Mouse (Mus musculus) kidney, postnatal 0 days (tissue): Measurements from ENCODE around the gene Dclk1. TPM values are rescaled to one million over a fixed set of nuclear protein-coding genes. Genes with fewer than 3 reads are reported as not detected.

ENCODE experiments used
- ATAC-seq: fragments of 200-750 bp; cut with Nextera tagmentation; replicated peaks from 2 replicates; pipeline ENCODE4 v1.8.0; 2017; ENCODE audit warnings: low read depth, moderate number of reproducible peaks, moderate TSS enrichment, moderate library complexity; ENCODE audit not compliant: low FRiP score
- DNase-seq: peaks from one replicate; pipeline ENCODE4 v3.0.0-alpha.2; 2016; ENCODE audit warnings: low spot score
- H3K27ac ChIP-seq: fragments of 300-500 bp; sonication (generic); 2 replicates; pipeline ENCODE4 v1.5.1; 2014; ENCODE audit warnings: mild to moderate bottlenecking
- H3K27me3 ChIP-seq: fragments of 300-500 bp; sonication (generic); 2 replicates; pipeline ENCODE4 v1.6.1; 2014; ENCODE audit warnings: low read length, mixed read lengths; ENCODE audit not compliant: insufficient read depth
- H3K36me3 ChIP-seq: fragments of 300-500 bp; sonication (generic); 2 replicates; pipeline ENCODE4 v1.6.1; 2014; ENCODE audit warnings: low read length, mixed read lengths; ENCODE audit not compliant: insufficient read depth
- H3K4me1 ChIP-seq: fragments of 300-500 bp; sonication (generic); replicated peaks from 2 replicates; pipeline ENCODE4 v1.6.1; 2014; ENCODE audit warnings: antibody characterized with exemption, low read length, mixed read lengths; ENCODE audit not compliant: insufficient read depth
- H3K4me2 ChIP-seq: fragments of 300-500 bp; sonication (generic); 2 replicates; pipeline ENCODE4 v1.6.1; 2014; ENCODE audit warnings: mild to moderate bottlenecking, low read length, moderate library complexity, mixed read lengths
- H3K4me3 ChIP-seq: fragments of 300-500 bp; sonication (generic); replicated peaks from 2 replicates; pipeline ENCODE4 v1.5.1; 2014; ENCODE audit warnings: low read depth, low read length
- H3K9ac ChIP-seq: fragments of 300-500 bp; sonication (generic); 2 replicates; pipeline ENCODE4 v1.6.1; 2014; ENCODE audit warnings: low read depth, low read length
- H3K9me3 ChIP-seq: fragments of 300-500 bp; sonication (generic); replicated peaks from 2 replicates; pipeline ENCODE4 v1.6.1; 2016; ENCODE audit warnings: low read length, inconsistent platforms, mixed read lengths
- CTCF ChIP-seq: IDR thresholded peaks from 2 replicates; pipeline ENCODE4 v1.5.1; 2016; ENCODE audit warnings: antibody characterized with exemption, low read depth, mild to moderate bottlenecking, moderate library complexity
- WGBS: fragments of 180-500 bp; shearing (Covaris S2); extraction: QIAGEN DNeasy Blood & Tissue Kit; methylation state at CpG from one replicate; pipeline ENCODE4 v1.1.7; 2014; 5-methylcytosine and 5-hydroxymethylcytosine counted together
- polyA plus RNA-seq: library from polyadenylated mRNA; unstranded; fragments of >200 nt; fragmentation: Nextera tagmentation; extraction: Ambion mirVana; gene quantifications from 2 replicates; pipeline ENCODE4 v1.2.1, GENCODE M21; 2015

Gene Dclk1
- polyA plus RNA-seq, 1 experiment from 2014 or later, result 18.3 TPM

DNA sequence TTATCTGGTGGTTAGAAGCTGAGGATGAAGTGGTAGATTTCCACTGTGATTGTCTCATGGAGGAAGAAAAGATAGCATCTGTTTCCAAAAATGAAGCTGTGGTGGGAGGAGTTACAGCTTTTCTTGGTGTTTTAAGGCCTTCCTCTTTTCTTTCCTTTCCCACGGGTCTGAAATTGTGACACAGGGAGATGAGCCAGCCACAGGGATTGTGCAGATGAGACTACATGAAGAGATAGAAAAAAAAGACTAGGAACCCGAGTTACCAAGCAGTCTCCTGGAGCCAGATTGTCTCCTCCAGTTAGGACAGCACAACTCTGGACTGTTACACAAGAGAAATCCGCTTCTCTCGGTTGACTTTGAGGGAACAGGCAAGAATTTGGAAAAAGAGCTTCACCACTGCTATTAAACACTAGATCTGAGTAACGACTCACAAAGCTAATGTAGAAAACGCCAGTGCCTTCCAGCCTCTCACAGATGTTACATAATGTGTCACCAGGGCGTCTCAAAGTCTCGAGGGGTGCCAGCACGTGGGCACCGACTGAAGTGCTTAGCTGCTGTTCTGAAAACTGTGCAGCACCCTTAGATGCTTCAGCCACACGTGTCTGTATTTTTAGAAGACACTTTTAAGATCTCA is 200.0 kb downstream of the Dclk1 start:
- H3K4me2 ChIP-seq, result no peak overlapping the region
- TF ChIP-seq CTCF, result no peak
- no peak overlapping the region for H3K27ac ChIP-seq
- no peaks in the 10 kb centered on the region for H3K27me3 ChIP-seq
- H3K36me3 ChIP-seq, result no peaks in the 10 kb centered on the region
- no peaks in the 10 kb centered on the region for H3K9me3 ChIP-seq
- H3K4me3 ChIP-seq, result no peak overlapping the region
- no peak overlapping the region for H3K9ac ChIP-seq
- H3K4me1 ChIP-seq, result no peaks in the 10 kb centered on the region
- DNase-seq (no peak), ATAC-seq (no peak)
- 77% methylated on average over 11 of the region's 11 CpGs for WGBS

DNA sequence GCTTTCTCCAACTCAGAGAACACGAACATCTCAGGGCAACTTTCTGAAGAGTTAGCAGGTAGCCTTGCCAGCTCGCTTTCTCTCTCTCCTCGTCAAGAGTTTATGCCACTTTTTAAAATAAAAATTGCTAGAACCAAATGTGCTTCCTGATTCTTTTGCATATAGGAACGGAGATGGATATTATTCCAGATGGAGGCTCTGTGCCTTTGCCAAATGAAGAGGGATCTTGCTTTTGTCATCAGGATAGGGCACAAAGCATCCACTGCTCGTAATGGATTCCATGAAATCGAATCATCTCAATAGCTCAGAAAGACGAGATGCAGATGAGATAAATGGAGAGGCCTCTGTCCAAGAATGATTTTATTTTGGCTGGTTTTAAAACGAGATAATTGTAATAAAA is 201.1 kb downstream of the Dclk1 start:
- Histone ChIP-seq H3K27me3 (no peaks in the 10 kb centered on the region), H3K9ac (no peak overlapping the region), H3K4me3 (no peak overlapping the region), H3K9me3 (no peaks in the 10 kb centered on the region), H3K27ac (no peak overlapping the region), H3K36me3 (no peaks in the 10 kb centered on the region), H3K4me2 (no peak overlapping the region), H3K4me1 (no peaks in the 10 kb centered on the region)
- ATAC-seq, result no peak
- no peak for TF ChIP-seq CTCF
- DNase-seq, result no peak
- WGBS, result 88% methylated on average over 8 of the region's 8 CpGs

DNA sequence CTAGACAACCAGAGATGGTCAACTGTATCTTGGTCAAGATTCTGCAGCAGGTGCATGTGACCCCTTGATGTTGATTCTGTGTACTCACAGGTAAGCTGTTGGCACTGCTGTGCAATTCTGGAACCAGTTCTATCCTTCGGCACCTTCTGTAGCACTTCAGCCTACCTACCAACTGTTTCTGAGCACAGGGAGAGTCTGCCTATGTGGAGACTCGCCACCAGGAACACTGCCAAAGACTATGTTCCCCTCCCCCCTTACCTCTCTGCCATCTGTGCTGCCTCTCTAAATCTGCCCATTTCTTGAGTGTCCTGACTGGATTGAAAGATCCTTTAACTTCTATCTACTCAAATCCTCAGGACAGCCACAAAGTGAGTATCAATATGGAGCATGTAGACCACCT is 201.6 kb downstream of the Dclk1 start:
- no peak overlapping the region for H3K4me3 ChIP-seq
- no peaks in the 10 kb centered on the region for H3K4me1 ChIP-seq
- H3K4me2 ChIP-seq, result no peak overlapping the region
- WGBS, result 95% methylated on average over 2 of the region's 2 CpGs
- no peaks in the 10 kb centered on the region for H3K36me3 ChIP-seq
- no peak overlapping the region for H3K9ac ChIP-seq
- no peak for DNase-seq
- H3K27me3 ChIP-seq, result no peaks in the 10 kb centered on the region
- no peak for ATAC-seq
- H3K9me3 ChIP-seq, result no peaks in the 10 kb centered on the region
- TF ChIP-seq CTCF, result no peak
- H3K27ac ChIP-seq, result no peak overlapping the region

DNA sequence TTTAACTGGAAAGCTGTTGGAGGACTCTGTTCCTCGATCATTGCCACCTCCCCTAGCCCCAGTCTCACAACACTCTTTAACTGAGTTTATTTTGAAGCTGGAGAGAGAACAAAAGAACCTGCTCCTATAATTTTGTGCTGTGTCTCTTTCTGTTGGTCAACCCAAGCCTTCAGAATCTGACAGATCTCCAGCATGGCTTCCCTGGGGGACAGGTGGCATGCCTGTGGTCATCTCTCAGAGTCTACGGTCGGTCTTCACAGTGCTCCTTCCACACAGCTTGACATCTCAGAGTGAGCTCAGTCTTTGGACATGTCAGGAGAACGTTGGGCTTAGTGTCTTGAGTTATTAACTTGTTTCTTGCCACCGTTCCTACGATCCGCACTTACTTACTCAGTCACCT is 204.5 kb downstream of the Dclk1 start:
- no peak for TF ChIP-seq CTCF
- no peaks in the 10 kb centered on the region for H3K4me1 ChIP-seq
- DNase-seq (no peak), ATAC-seq (no peak)
- no peak overlapping the region for H3K9ac ChIP-seq
- H3K27ac ChIP-seq, result no peak overlapping the region
- H3K4me3 ChIP-seq, result no peak overlapping the region
- 90% methylated on average over 7 of the region's 7 CpGs for WGBS
- no peaks in the 10 kb centered on the region for H3K27me3 ChIP-seq
- H3K4me2 ChIP-seq, result no peak overlapping the region
- H3K9me3 ChIP-seq, result no peaks in the 10 kb centered on the region
- H3K36me3 ChIP-seq, result no peaks in the 10 kb centered on the region

DNA sequence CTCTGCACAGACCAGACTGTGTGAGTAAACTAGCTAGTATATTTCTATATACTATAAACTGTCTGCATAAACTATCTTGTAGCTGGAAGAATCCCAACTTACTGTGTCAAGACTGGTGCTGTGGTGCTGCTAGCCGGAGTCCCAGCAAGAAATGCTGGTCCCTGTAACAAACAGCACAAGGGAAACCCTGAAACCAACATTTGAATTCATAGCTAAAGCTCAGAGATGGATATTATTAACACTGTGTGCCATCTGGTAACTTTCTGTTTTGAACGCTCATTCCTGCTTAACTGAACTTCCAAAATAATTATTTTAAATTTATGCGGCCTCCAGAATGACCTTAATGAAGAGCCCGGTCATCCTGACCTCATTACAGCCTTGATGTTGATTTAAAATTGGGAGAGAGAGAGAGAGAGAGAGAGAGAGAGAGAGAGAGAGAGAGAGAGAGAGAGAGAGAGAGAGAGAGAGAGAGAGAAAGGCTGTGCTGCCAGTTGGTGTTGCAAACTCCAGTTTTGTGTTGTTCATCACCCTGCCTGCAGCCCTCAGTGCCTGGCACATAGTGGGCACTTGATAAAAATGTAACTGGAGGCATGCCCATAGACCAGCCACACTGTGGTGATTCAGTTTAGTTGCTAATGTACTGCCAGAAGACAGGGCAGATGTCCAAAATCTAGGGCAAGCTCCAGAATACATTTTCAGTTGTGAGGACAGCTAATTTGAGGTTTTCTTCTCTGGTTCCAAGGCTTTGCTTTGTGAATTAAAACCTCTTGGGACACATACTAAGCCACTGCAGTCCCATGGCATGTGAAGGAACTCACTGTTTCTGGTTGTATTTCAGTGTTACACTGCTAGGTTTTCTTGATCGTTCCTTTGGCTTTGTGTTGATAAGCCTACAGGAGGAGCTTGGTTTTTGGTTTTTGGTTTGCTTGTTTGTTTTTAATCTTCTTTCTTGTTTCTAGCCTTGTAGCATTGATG is 205.6 kb downstream of the Dclk1 start:
- 78% methylated on average over 5 of the region's 5 CpGs for WGBS
- no peaks in the 10 kb centered on the region for H3K36me3 ChIP-seq
- no peak for TF ChIP-seq CTCF
- no peak overlapping the region for H3K4me2 ChIP-seq
- H3K27ac ChIP-seq, result no peak overlapping the region
- no peak for ATAC-seq
- no peaks in the 10 kb centered on the region for H3K27me3 ChIP-seq
- H3K4me1 ChIP-seq, result no peaks in the 10 kb centered on the region
- no peaks in the 10 kb centered on the region for H3K9me3 ChIP-seq
- no peak for DNase-seq
- no peak overlapping the region for H3K4me3 ChIP-seq
- H3K9ac ChIP-seq, result no peak overlapping the region

DNA sequence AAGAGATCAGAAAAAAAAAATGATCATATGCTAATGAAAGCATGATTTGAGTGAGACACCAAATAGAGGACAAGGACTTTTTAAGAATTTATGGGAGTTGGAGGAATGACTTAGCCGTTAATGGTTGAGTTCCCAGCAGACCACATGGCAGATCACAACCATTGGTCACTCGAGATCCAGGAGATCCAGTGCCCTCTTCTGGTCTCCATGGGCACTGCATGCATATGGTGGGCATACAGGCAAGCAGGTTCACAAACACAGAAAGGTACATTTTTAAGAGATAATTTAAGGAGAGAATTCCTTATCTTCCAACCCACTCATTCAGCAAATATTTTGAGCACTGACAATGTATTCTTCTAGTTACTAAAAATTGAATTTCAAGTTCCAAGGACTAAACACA is 207.0 kb downstream of the Dclk1 start:
- WGBS, result 89% methylated on average over 2 of the region's 2 CpGs
- Histone ChIP-seq H3K4me1 (no peaks in the 10 kb centered on the region), H3K9ac (no peak overlapping the region), H3K4me2 (no peak overlapping the region), H3K9me3 (no peaks in the 10 kb centered on the region), H3K27ac (no peak overlapping the region), H3K4me3 (no peak overlapping the region), H3K36me3 (no peaks in the 10 kb centered on the region), H3K27me3 (no peaks in the 10 kb centered on the region)
- TF ChIP-seq CTCF, result peak; percentile 18; the same call in 1 of the 2 replicates
- no peak for DNase-seq
- no peak for ATAC-seq
